In genomic region chr6:60828047-60828428, GRCm38 (mm10) we compare ENCODE assay signal across 8 mouse cellular contexts. TPM values are rescaled to one million over a fixed set of nuclear protein-coding genes. Genes with fewer than 3 reads are reported as not detected.
A peak's percentile ranks its signal among the peaks of the same experiment; 100 is the strongest.
DNase-seq lines count a peak whose midpoint lies in the region; ATAC-seq and TF ChIP-seq lines count a peak whose summit lies in the region.

No protein-coding gene starts in this region.

- ATAC-seq in forebrain, embryonic 12.5 days (ENCODE audit: low FRiP score) = 0 out of 2 replicates have a peak, but pooled peaks have one; percentile 1
- peak; percentile 93 for ATAC-seq in liver, embryonic 13.5 days (ENCODE audit: low read depth)

- H3K4me3 ChIP-seq in ES-Bruce4 (ENCODE audit: low read depth, low read length) = peak overlapping the region; percentile 29; the same call in 1 of the 2 replicates
- peak overlapping the region; percentile 52 for H3K4me3 ChIP-seq in forebrain, embryonic 12.5 days (replicated peaks)
- peak overlapping the region; percentile 84 for H3K4me3 ChIP-seq in liver, embryonic 13.5 days (replicated peaks)

- H3K9ac ChIP-seq in ES-Bruce4 (ENCODE audit: low read depth, poor library complexity, severe bottlenecking) = no peak overlapping the region
- peak overlapping the region; percentile 50 for H3K9ac ChIP-seq in forebrain, embryonic 12.5 days
- H3K9ac ChIP-seq in liver, embryonic 13.5 days = peak overlapping the region; percentile 95

- no peak for TF ChIP-seq EP300 in ES-Bruce4 (IDR thresholded peaks at IDR 0.05; ENCODE audit: insufficient read depth, low read depth, low read length)

- WGBS in forebrain, embryonic 12.5 days = 50% methylated on average over 1 of the region's 1 CpGs
- WGBS in liver, embryonic 13.5 days (ENCODE audit: insufficient replicate concordance) = 8% methylated on average over 1 of the region's 1 CpGs

- no peaks in the 10 kb centered on the region for H3K9me3 ChIP-seq in ES-Bruce4 (replicated peaks; ENCODE audit: control insufficient read depth, insufficient read depth, low read length, poor library complexity, severe bottlenecking)
- no peaks in the 10 kb centered on the region for H3K9me3 ChIP-seq in forebrain, embryonic 12.5 days
- no peaks in the 10 kb centered on the region for H3K9me3 ChIP-seq in liver, embryonic 13.5 days (replicated peaks)

- no peak overlapping the region for H3K27ac ChIP-seq in ES-Bruce4 (ENCODE audit: insufficient read depth, low read length)
- peak overlapping the region; percentile 74; the same call in 1 of the 2 replicates for H3K27ac ChIP-seq in forebrain, embryonic 12.5 days
- H3K27ac ChIP-seq in liver, embryonic 13.5 days = peak overlapping the region; percentile 99

- H3K27me3 ChIP-seq in ES-Bruce4 (ENCODE audit: control insufficient read depth, insufficient read depth, low read length, poor library complexity, severe bottlenecking) = peaks cover 5% of the 10 kb centered on the region
- 0 out of 2 replicates have a peak, but pooled peaks cover 5% of the 10 kb centered on the region for H3K27me3 ChIP-seq in forebrain, embryonic 12.5 days
- H3K27me3 ChIP-seq in liver, embryonic 13.5 days = peaks cover 8% of the 10 kb centered on the region

- no peak for TF ChIP-seq CTCF in ES-Bruce4 (IDR thresholded peaks at IDR 0.05; ENCODE audit: low read depth, low read length)

- peak overlapping the region; percentile 82 for H3K4me2 ChIP-seq in forebrain, embryonic 12.5 days
- H3K4me2 ChIP-seq in liver, embryonic 13.5 days = peak overlapping the region; percentile 90

- no peaks in the 10 kb centered on the region for H3K4me1 ChIP-seq in ES-Bruce4 (ENCODE audit: control insufficient read depth, insufficient read depth, low read length)
- peaks cover 12% of the 10 kb centered on the region for H3K4me1 ChIP-seq in forebrain, embryonic 12.5 days
- peaks cover 48% of the 10 kb centered on the region for H3K4me1 ChIP-seq in liver, embryonic 13.5 days (replicated peaks)

- H3K36me3 ChIP-seq in ES-Bruce4 (ENCODE audit: control insufficient read depth, insufficient read depth, low read length, poor library complexity, severe bottlenecking) = no peaks in the 10 kb centered on the region
- no peaks in the 10 kb centered on the region for H3K36me3 ChIP-seq in forebrain, embryonic 12.5 days (replicated peaks)
- peaks cover 23% of the 10 kb centered on the region for H3K36me3 ChIP-seq in liver, embryonic 13.5 days

- peak; percentile 45 to 52 for DNase-seq in cerebellum, postnatal 10 days
- DNase-seq in cerebellum, adult 8-10 months = no peak
- peak; percentile 90 for DNase-seq in liver, embryonic 13.5 days
- peak; percentile 76 to 80 for DNase-seq in spleen, postnatal 4 days (ENCODE audit: low spot score in 2 of 2)
- no peak for DNase-seq in thymus, postnatal 25 days
- DNase-seq in thymus, postnatal 36 days = no peak

- no peak for TF ChIP-seq POLR2A in ES-Bruce4 (IDR thresholded peaks at IDR 0.05; ENCODE audit: insufficient read depth, low read length)

RNA-seq across cellular contexts. Expression of gene Snca, which starts 1.6 kb away (rescaled TPM):
- 0.70 TPM in 1 of 2 replicates, not detected in the other for polyA plus RNA-seq in ES-Bruce4 (2011; ENCODE audit: insufficient read depth, insufficient read length, low read depth, missing spikeins)
- 33.2 and 33.4 TPM in 2 replicates for polyA plus RNA-seq in forebrain, embryonic 12.5 days (2016; fragmentation: Nextera tagmentation; extraction: Ambion mirVana)
- 425 and 465 TPM in 2 replicates for polyA plus RNA-seq in liver, embryonic 13.5 days (2015; fragmentation: Nextera tagmentation; extraction: Ambion mirVana)

Comparison
In these comparisons a context has a peak if more than half of its experiments do, and no peak if none do; other contexts are left out.
1. DNase-seq: peak in cerebellum, postnatal 10 days (2 of 2), liver, embryonic 13.5 days (single experiment) and spleen, postnatal 4 days (2 of 2); none in cerebellum, adult 8-10 months (single experiment), thymus, postnatal 25 days (single experiment) and thymus, postnatal 36 days (0 of 2).
2. H3K4me3 ChIP-seq: peak in every context shown above with its lines; median percentile 84 in liver, embryonic 13.5 days; 52 in forebrain, embryonic 12.5 days; 29 in ES-Bruce4.
3. RNA of gene Snca, which starts 1.6 kb away (polyA plus RNA-seq): 425 to 465 TPM in liver, embryonic 13.5 days and 33.2 to 33.4 TPM in forebrain, embryonic 12.5 days; 0.70 TPM in ES-Bruce4; every median in the first group is over 10 times any median in the second.